Mouse (Mus musculus): ENCODE measurements around the gene Atp5b.

DNA sequence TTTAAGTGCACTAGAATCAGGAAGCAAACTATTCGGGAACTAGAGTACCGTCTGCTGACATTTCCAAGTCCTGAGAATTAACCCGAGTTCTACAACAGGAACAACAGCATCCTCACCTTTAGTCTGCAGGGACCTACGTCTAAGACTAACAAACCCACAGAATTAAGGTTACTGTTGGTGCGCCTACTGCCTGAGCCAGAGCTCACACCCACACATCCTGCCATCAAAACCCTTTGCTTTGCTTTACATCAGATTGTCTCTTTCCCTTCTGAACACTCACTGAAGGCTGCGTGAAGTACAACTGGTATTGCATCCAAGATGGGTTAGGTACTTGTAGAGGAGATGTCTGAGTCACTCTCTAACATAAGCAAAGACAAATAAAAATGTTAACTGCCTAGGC is 52.3 kb downstream of the Atp5b start:
- TF ChIP-seq CTCF (IDR thresholded peaks at IDR 0.05; ENCODE audit: extremely low read depth, insufficient read depth, insufficient read length, insufficient replicate concordance) (no peak), POLR2A (IDR thresholded peaks at IDR 0.05; ENCODE audit: low read depth, low read length) (no peak)
